Mouse (Mus musculus): ENCODE measurements around the gene Cuta. TPM values are rescaled to one million over a fixed set of nuclear protein-coding genes. Genes with fewer than 3 reads are reported as not detected.

The Cuta gene
- polyA plus RNA-seq, 1 experiment = 88.9 TPM

DNA sequence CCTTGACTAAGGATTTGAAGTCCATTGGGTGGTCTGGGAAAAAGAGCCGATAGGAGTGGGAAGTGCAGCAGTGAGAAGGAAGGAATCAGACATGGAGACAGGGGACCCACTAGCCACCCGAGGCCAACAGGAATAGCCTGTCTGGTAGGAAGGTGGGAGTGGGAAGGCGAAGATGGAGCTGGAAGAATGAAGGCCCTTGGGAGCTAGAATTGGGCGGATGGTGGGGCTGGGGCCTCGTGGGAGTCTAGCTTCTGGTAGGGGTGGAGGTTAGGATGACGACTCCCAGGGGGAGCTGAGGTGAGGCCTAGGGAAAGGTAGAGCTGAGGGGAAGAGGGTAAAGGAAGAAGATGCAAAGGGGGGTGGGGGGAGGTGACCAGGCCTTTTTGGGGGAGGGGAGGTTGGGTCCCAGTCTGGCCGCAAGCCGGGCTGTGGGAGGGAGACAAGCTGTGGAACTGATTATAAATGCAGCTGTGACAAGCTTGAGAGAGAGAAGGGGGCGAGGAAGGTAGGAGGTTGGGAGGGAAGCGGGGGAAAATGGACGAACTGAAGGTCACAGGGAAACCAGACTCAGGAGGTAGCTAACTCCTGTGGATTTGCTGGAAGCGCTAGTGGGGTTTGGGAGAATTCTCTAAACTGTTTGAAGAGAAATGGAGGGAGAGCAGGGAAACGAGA, 6.6 kb upstream of the Cuta start:
- TF ChIP-seq CTCF (IDR thresholded peaks at IDR 0.05; ENCODE audit: borderline replicate concordance, extremely low read depth, insufficient read depth, insufficient read length) = no peak
- TF ChIP-seq POLR2A (IDR thresholded peaks at IDR 0.05; ENCODE audit: borderline replicate concordance, extremely low read depth, insufficient read depth, insufficient read length, poor library complexity, severe bottlenecking) = no peak
- no peak for DNase-seq (ENCODE audit: low read depth)

DNA sequence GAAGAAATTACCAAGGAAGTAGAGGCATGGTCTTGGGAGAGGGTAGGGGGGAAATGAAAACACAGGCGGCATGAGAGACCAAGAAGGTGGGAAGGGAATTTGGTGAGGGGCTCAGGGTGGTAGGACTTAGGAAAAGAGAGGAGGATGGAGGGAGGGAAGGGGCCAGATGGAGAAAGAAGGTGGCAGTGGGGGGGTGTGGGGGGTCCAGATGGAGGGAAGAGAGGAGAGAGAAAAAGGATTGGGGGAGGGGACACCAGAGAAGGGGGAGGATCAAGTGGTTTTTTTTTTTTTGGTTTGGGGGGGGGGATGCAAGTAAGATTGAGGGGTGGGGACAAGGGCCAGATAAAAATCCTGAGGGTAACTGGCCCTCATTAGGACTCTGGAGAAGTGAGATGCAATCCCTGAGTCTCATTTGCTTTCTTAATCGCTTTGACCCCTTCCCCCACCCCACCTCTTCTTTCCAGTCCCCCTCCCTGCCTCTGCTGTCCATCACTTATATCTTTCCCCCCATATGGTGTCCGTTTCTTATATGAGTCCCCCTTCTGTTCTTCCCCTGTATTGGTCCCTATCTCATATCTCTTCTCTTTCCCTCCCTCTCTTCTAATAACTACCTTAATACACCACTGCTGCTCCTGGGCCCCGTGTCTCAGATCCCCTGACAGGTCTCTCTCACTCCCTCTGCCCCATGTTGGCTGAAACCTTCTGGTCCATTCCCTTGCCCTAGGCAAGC, 2.6 kb upstream of the Cuta start:
- no peak; the same call in 1 of the 2 replicates for TF ChIP-seq POLR2A (IDR thresholded peaks at IDR 0.05; ENCODE audit: borderline replicate concordance, extremely low read depth, insufficient read depth, insufficient read length, poor library complexity, severe bottlenecking)
- no peak for TF ChIP-seq CTCF (IDR thresholded peaks at IDR 0.05; ENCODE audit: borderline replicate concordance, extremely low read depth, insufficient read depth, insufficient read length)
- peak; percentile 59 for DNase-seq (ENCODE audit: low read depth)

DNA sequence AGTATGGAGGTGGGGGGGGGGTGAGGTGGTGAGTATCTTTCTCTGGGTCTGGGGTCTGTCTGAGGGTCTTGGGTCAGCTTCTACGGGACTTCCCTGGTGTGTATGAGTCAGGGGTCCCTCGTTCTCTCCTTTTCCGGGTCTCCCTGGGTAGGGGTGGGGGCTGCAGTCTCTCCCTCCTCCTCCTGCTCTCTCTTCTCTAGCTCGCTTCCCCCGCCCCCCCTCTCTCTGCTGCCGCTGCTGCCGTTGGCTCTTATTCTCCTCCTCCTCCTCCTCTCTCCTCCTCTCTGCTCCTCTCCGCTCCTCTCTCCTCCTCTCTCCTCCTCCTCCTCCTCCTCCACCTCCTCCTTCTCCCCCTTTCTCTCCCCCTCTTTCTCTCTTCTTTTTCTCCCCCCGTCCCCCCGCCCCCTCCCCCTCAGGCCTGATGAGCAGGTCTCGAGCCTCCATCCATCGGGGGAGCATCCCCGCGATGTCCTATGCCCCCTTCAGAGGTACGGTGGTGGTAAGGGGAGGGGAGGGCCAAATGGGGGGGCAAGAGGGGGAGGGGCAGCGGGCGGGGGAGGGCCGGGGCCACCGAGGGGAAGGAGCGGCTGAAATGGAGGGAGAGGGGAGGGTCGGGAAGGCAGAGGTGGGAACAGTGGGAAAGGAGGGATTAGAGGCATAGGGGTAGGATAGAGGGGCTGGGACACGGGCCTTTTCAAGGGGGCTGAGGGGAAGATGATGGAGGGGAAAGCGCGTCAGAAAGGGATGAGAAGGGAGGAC, 1.8 kb upstream of the Cuta start, which contains the start of gene Syngap1:
Gene Syngap1, plus strand, starts transcription at position 223 of the 759 bp plus-strand sequence.
- TF ChIP-seq POLR2A (IDR thresholded peaks at IDR 0.05; ENCODE audit: borderline replicate concordance, extremely low read depth, insufficient read depth, insufficient read length, poor library complexity, severe bottlenecking) (peak; percentile 5; the same call in 1 of the 2 replicates), CTCF (IDR thresholded peaks at IDR 0.05; ENCODE audit: borderline replicate concordance, extremely low read depth, insufficient read depth, insufficient read length) (no peak)
- DNase-seq (ENCODE audit: low read depth) = peak; percentile 92

DNA sequence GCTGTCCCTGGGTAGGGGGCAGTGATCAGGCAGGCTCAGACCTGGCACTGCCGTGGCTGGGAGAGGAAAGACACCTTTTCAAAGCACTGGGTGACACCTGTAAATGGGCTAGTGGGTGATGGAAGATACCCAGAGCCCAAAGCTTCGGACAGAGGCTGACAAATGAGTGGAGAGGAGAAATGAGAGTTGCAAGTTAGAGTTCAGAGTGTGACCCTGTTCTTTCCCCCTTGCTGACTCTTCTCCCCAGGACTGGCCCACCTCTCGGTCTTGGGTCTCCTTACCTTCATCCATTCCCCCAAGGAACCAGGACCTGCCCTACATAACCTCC, 568 bp upstream of the Cuta start:
- DNase-seq (ENCODE audit: low read depth) = no peak
- TF ChIP-seq CTCF (IDR thresholded peaks at IDR 0.05; ENCODE audit: borderline replicate concordance, extremely low read depth, insufficient read depth, insufficient read length) (no peak), POLR2A (IDR thresholded peaks at IDR 0.05; ENCODE audit: borderline replicate concordance, extremely low read depth, insufficient read depth, insufficient read length, poor library complexity, severe bottlenecking) (no peak)

DNA sequence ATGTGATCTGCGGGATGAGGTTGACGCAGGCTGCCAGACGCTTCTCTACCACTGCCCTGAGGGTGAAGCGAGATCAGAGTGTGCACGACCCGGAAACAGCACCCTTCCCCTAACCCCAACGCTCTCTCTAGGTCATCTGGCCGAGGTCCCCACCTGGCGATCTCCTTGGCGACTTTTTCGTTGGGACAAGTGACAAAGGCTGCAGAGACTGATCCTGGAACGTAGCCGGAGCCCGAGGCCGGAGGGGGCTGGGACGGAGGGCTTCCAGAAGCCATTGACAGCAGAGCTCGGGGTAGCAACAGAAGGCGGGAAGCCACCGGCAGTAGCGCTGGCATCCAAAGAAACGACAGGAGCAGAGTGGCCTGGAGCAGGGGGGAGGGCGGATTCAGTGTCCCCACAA, 638 bp downstream of the Cuta start:
- no peak for DNase-seq (ENCODE audit: low read depth)
- TF ChIP-seq POLR2A (IDR thresholded peaks at IDR 0.05; ENCODE audit: borderline replicate concordance, extremely low read depth, insufficient read depth, insufficient read length, poor library complexity, severe bottlenecking) (no peak), CTCF (IDR thresholded peaks at IDR 0.05; ENCODE audit: borderline replicate concordance, extremely low read depth, insufficient read depth, insufficient read length) (no peak)

DNA sequence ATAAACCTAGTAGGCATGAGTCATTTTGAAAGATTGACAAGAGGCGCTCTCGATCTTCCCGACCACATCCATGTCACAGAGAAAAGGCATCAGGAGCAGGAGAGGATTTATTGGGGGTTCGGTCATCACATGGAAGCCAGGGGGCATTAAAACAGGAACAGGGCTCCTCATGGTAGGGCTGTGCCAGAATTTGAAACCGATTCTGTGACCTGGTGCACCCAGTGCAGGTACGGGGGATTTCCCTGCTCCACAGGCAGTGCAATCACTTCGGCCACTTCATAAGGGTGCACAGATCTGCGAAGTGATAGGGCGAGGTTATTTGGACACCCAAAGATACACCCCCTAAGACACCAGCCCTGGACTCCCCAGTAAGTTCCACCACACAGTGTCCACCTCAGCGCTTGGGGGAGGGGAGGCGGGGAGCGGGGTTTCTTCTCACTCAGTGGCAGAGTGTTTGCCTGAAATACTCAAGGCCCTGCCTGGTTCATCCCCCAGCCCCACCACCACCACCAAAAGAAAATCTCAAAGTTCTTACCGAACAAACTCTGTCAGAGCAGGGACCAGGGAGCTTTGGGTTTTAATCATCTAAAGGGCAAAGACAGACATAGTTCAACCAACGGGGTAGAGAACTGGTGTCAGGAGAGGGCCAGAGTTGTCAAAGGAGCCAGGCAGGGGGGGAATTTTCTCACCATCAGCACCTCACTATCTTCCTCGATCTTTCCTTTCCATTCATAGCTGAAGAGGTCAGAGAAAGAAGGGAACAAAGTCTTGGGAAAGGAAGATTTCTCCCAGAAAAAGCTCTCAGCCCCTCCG, 1.3 kb downstream of the Cuta start:
- no peak for DNase-seq (ENCODE audit: low read depth)
- no peak for TF ChIP-seq CTCF (IDR thresholded peaks at IDR 0.05; ENCODE audit: borderline replicate concordance, extremely low read depth, insufficient read depth, insufficient read length)
- TF ChIP-seq POLR2A (IDR thresholded peaks at IDR 0.05; ENCODE audit: borderline replicate concordance, extremely low read depth, insufficient read depth, insufficient read length, poor library complexity, severe bottlenecking) = no peak

DNA sequence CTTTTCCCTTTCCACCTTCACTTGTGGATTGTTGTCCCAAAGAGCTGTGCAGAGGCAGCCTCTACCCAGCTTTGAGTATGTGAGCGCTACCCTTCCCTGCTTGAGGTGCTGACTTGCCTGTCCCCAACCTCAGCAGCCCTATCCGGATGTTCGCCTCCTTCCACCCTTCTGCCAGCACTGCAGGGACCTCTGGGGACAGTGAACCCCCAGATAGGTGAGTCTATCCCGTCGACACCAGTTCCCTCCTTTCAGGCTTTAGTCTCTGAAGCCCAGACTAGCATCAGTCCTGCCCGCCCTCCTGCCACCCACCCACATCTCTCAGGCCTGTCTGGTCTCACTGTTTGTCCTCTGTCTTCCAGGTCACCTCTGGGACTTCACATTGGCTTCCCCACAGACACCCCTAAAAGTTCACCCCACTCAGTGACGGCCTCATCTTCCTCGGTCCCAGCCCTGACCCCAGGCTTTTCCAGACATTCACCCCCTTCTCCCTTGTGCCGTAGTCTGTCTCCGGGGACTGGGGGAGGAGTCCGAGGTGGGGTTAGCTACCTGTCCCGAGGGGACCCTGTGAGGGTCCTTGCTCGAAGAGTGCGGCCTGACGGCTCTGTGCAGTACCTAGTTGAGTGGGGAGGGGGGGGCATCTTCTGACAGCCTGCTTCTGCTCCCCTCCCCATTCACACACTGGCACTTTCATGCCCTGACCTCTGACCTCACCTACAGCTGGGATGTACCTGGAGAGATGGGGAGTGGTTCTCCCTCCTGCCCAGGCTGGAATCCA, 2.3 kb downstream of the Cuta start:
- TF ChIP-seq CTCF (IDR thresholded peaks at IDR 0.05; ENCODE audit: borderline replicate concordance, extremely low read depth, insufficient read depth, insufficient read length) = no peak
- TF ChIP-seq POLR2A (IDR thresholded peaks at IDR 0.05; ENCODE audit: borderline replicate concordance, extremely low read depth, insufficient read depth, insufficient read length, poor library complexity, severe bottlenecking) = no peak
- no peak for DNase-seq (ENCODE audit: low read depth)

DNA sequence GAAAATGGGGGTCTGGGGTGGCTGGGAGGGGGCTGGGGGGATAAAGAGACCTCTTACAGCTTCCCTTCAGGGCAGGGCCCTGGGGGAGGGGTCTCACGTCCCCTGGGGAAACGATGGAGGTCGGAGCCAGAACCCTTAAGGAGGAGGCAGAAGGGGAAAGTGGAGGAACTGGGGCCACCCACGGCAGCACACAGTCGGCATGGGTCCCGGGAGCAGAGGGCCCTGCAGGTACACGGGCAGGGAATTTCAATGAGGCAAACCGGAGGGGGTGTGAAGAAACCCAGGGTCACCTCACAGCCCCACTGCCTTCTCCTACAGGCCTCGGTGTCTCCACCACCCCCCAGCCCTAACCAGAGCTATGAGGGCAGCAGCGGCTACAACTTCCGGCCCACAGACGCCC, 2.9 kb downstream of the Cuta start:
- no peak for TF ChIP-seq CTCF (IDR thresholded peaks at IDR 0.05; ENCODE audit: borderline replicate concordance, extremely low read depth, insufficient read depth, insufficient read length)
- TF ChIP-seq POLR2A (IDR thresholded peaks at IDR 0.05; ENCODE audit: borderline replicate concordance, extremely low read depth, insufficient read depth, insufficient read length, poor library complexity, severe bottlenecking) = no peak
- no peak for DNase-seq (ENCODE audit: low read depth)

DNA sequence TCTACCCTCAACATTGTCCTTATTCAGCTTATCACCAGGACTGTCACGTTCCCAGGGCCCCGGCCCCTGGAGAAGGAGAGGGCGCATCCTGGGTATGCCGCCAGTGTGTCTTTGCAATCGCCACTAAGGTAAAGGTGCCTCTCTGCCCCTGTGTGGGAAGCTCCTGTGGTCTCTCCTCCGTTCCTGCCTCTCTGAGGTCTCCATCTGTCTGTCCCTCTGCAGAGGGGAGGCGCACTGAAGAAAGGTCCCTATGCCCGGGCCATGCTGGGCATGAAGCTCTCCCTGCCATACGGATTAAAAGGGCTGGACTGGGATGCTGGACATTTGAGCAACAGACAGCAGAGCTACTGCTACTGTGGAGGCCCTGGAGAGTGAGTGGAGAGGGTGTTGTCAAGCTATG, 4.3 kb downstream of the Cuta start:
- TF ChIP-seq CTCF (IDR thresholded peaks at IDR 0.05; ENCODE audit: borderline replicate concordance, extremely low read depth, insufficient read depth, insufficient read length) (no peak), POLR2A (IDR thresholded peaks at IDR 0.05; ENCODE audit: borderline replicate concordance, extremely low read depth, insufficient read depth, insufficient read length, poor library complexity, severe bottlenecking) (no peak)
- no peak for DNase-seq (ENCODE audit: low read depth)
